Mouse (Mus musculus) c-Kit-positive CD71-positive TER-119-negative erythroid progenitor cells, embryonic 14.5 days (primary cell): Measurements from ENCODE around the gene Morc3.

Experiments
- DNase-seq: peaks from one replicate; pipeline ENCODE4 v3.0.0-alpha.2; 2013; ENCODE audit warnings: low read depth

The Morc3 gene

GRCm38 (mm10) chr16:93923788-93924187, 91.9 kb downstream of the Morc3 start:
- DNase-seq, result no peak
